Mouse (Mus musculus): ENCODE results near the gene Vmn1r87. TPM values are rescaled to one million over a fixed set of nuclear protein-coding genes. Genes with fewer than 3 reads are reported as not detected.

The Vmn1r87 gene
- not detected for polyA plus RNA-seq (2017; shearing (Covaris generic))

DNA sequence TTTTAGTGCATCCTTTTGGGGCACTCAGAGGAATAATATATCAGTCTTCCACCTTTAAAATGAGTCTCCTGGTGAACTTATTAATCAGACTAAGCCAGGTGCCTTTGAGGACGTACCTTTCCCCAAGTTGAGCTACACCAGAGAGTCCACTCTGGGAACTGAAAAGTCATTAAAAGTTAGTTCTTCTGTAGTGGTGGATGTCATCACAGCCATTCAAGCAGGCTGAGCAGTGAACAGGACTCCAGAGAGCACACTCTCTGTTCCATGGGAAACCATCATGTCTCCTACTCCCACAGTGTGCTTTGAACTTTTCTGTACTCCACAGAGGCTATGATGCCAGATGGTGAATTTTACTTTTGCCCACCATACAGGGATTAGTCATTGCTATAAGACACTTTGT is at the start of gene Vmn1r87:
Gene Vmn1r87 (minus strand): TSS at position 101 of the 400 bp plus-strand sequence.

DNA sequence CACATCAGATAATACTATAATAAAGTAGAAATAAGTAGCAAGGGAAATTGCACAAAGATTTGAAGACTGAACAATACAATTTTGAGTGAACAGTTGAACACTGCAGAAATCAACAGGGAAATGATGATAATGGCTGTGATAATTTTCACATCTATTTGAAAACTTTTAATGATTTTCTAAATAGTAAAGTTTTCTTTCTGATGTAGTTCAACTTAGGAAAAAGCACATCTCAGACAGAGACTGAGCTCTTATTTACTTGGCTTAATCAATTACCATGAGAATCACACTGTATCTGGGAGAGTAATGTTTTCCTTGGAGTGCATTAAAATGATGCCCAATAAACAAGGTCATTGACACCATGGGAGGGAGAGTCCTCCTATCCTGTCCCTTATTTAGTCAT is 19.3 kb upstream of the Vmn1r87 start, which contains the start of gene Vmn1r88:
Gene Vmn1r88 (plus strand): TSS at position 301 of the 400 bp plus-strand sequence.

GRCm38 (mm10) chr7:13119817-13120216 is 20.1 kb downstream of the Vmn1r87 start, which contains the start of gene Vmn1r86:
Vmn1r86 (minus strand) TSS chr7:13119917.

GRCm38 (mm10) chr7:13095073-13095472 is 44.9 kb downstream of the Vmn1r87 start, which contains the start of gene Vmn1r85:
Vmn1r85 (minus strand) TSS chr7:13095173.

Other genes starting within 250 kb of the Vmn1r87 start
- 14.7 TPM for gene Zscan22, start 242.3 kb downstream of the Vmn1r87 start, polyA plus RNA-seq (2017; shearing (Covaris generic))
- gene Rps5, start 217.9 kb downstream of the Vmn1r87 start, polyA plus RNA-seq (2017; shearing (Covaris generic)) = 1,332 TPM
- not detected for gene Rnf225, start 212.7 kb downstream of the Vmn1r87 start, polyA plus RNA-seq (2017; shearing (Covaris generic))
- 6.6 TPM for gene Zfp324, start 174.3 kb downstream of the Vmn1r87 start, polyA plus RNA-seq (2017; shearing (Covaris generic))
- 10.2 TPM for gene Zfp446, start 162.3 kb downstream of the Vmn1r87 start, polyA plus RNA-seq (2017; shearing (Covaris generic))
- gene Slc27a5, start 142.0 kb downstream of the Vmn1r87 start, polyA plus RNA-seq (2017; shearing (Covaris generic)) = 0.16 TPM
- gene Trim28, start 141.0 kb downstream of the Vmn1r87 start, polyA plus RNA-seq (2017; shearing (Covaris generic)) = 38.1 TPM
- gene Zbtb45, start 130.1 kb downstream of the Vmn1r87 start, polyA plus RNA-seq (2017; shearing (Covaris generic)) = 3.6 TPM
- gene Chmp2a, start 105.3 kb downstream of the Vmn1r87 start, polyA plus RNA-seq (2017; shearing (Covaris generic)) = 310 TPM
- gene Ube2m, start 101.9 kb downstream of the Vmn1r87 start, polyA plus RNA-seq (2017; shearing (Covaris generic)) = 7.8 TPM
- 0.45 TPM for gene Mzf1, start 85.4 kb downstream of the Vmn1r87 start, polyA plus RNA-seq (2017; shearing (Covaris generic))
- gene Vmn1r85, start 45.0 kb downstream of the Vmn1r87 start, polyA plus RNA-seq (2017; shearing (Covaris generic)) = not detected
- gene Vmn1r86, start 20.2 kb downstream of the Vmn1r87 start, polyA plus RNA-seq (2017; shearing (Covaris generic)) = 0.04 TPM
- 0.04 TPM for gene Vmn1r88, start 19.4 kb upstream of the Vmn1r87 start, polyA plus RNA-seq (2017; shearing (Covaris generic))
- gene Vmn1r89, start 72.9 kb upstream of the Vmn1r87 start, polyA plus RNA-seq (2017; shearing (Covaris generic)) = not detected
- 23.1 TPM for gene Lig1, start 137.1 kb upstream of the Vmn1r87 start, polyA plus RNA-seq (2017; shearing (Covaris generic))
- gene Zswim9, start 138.6 kb upstream of the Vmn1r87 start, polyA plus RNA-seq (2017; shearing (Covaris generic)) = 3.5 TPM
- gene Pla2g4c, start 184.5 kb upstream of the Vmn1r87 start, polyA plus RNA-seq (2017; shearing (Covaris generic)) = not detected

All from CD4-positive, CD25-positive, alpha-beta regulatory T cell, adult 9 weeks (primary cell).